Mouse (Mus musculus) midbrain, embryonic 11.5 days (tissue): Measurements from ENCODE around the gene Lfng. TPM values are rescaled to one million over a fixed set of nuclear protein-coding genes. Genes with fewer than 3 reads are reported as not detected.

Experiments
- ATAC-seq: fragments of 200-750 bp; cut with Nextera tagmentation; 2 replicates; pipeline ENCODE4 v1.8.0; 2017; ENCODE audit warnings: moderate TSS enrichment, moderate library complexity; ENCODE audit not compliant: low FRiP score
- DNase-seq: peaks from one replicate; pipeline ENCODE4 v3.0.0; 2015; ENCODE audit warnings: low spot score; ENCODE audit errors: missing footprints
- H3K27ac ChIP-seq: fragments of 300-500 bp; sonication (generic); 2 replicates; pipeline ENCODE4 v1.5.1; 2014; ENCODE audit warnings: low read depth, low read length
- H3K27me3 ChIP-seq: fragments of 300-500 bp; sonication (generic); 2 replicates; pipeline ENCODE4 v1.6.1; 2014; ENCODE audit warnings: mild to moderate bottlenecking, low read length, moderate library complexity, mixed read lengths; ENCODE audit not compliant: control insufficient read depth, insufficient read depth
- H3K36me3 ChIP-seq: fragments of 300-500 bp; sonication (generic); 2 replicates; pipeline ENCODE4 v1.6.1; 2014; ENCODE audit warnings: mild to moderate bottlenecking, low read length, moderate library complexity, mixed read lengths; ENCODE audit not compliant: control insufficient read depth, insufficient read depth
- H3K4me1 ChIP-seq: fragments of 300-500 bp; sonication (generic); 2 replicates; pipeline ENCODE4 v1.6.1; 2014; ENCODE audit warnings: low read length; ENCODE audit not compliant: control insufficient read depth, insufficient read depth
- H3K4me2 ChIP-seq: fragments of 300-500 bp; sonication (generic); 2 replicates; pipeline ENCODE4 v1.6.1; 2014; ENCODE audit warnings: mild to moderate bottlenecking, moderate library complexity
- H3K4me3 ChIP-seq: fragments of 300-500 bp; sonication (generic); 2 replicates; pipeline ENCODE4 v1.5.1; 2014; ENCODE audit warnings: low read depth, low read length
- H3K9ac ChIP-seq: fragments of 300-500 bp; sonication (generic); 2 replicates; pipeline ENCODE4 v1.6.1; 2014; ENCODE audit warnings: low read length
- H3K9me3 ChIP-seq: fragments of 300-500 bp; sonication (generic); 2 replicates; pipeline ENCODE4 v1.6.1; 2016; ENCODE audit warnings: low read length; ENCODE audit not compliant: control insufficient read depth
- WGBS: fragments of 180-500 bp; shearing (Covaris S2); extraction: QIAGEN DNeasy Blood & Tissue Kit; methylation state at CpG from one replicate; pipeline ENCODE4 v1.1.7; 2014; 5-methylcytosine and 5-hydroxymethylcytosine counted together
- polyA plus RNA-seq: library from polyadenylated mRNA; unstranded; fragments of >200 nt; fragmentation: Nextera tagmentation; extraction: Ambion mirVana; gene quantifications from 2 replicates; pipeline ENCODE4 v1.2.1, GENCODE M21; 2014

Gene Lfng
- polyA plus RNA-seq, 1 experiment from 2014 or later = 40.5 TPM

DNA sequence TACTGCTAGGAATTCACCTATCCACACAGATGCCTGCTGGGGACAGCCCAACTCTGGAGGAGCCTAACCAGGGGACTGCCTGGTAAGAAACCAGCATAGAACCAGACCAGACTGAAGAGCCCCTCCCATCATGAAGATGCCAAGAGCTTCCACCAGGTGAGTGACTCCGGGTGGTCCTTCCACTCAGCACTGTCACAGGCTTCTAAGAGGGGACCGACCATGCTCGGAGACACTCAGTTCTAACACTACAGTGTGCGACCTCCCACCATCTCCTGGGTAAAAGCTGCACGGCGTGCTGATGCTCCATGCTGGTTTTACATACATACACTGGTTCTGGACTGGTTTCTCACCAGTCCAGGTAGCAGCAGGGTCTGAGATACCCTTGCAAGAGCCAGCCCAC is 39.1 kb downstream of the Lfng start:
- H3K4me3 ChIP-seq = 0 out of 2 replicates have a peak overlapping the region, but pooled peaks have one; percentile 93
- no peaks in the 10 kb centered on the region for H3K9me3 ChIP-seq
- peak overlapping the region; percentile 100 for H3K9ac ChIP-seq
- H3K36me3 ChIP-seq = peaks cover 3% of the 10 kb centered on the region
- peak overlapping the region; percentile 98 for H3K4me2 ChIP-seq
- 83% methylated on average over 6 of the region's 6 CpGs for WGBS
- no peak for DNase-seq
- no peak for ATAC-seq
- no peak overlapping the region for H3K27ac ChIP-seq
- H3K27me3 ChIP-seq = no peaks in the 10 kb centered on the region
- H3K4me1 ChIP-seq = peaks cover 29% of the 10 kb centered on the region

DNA sequence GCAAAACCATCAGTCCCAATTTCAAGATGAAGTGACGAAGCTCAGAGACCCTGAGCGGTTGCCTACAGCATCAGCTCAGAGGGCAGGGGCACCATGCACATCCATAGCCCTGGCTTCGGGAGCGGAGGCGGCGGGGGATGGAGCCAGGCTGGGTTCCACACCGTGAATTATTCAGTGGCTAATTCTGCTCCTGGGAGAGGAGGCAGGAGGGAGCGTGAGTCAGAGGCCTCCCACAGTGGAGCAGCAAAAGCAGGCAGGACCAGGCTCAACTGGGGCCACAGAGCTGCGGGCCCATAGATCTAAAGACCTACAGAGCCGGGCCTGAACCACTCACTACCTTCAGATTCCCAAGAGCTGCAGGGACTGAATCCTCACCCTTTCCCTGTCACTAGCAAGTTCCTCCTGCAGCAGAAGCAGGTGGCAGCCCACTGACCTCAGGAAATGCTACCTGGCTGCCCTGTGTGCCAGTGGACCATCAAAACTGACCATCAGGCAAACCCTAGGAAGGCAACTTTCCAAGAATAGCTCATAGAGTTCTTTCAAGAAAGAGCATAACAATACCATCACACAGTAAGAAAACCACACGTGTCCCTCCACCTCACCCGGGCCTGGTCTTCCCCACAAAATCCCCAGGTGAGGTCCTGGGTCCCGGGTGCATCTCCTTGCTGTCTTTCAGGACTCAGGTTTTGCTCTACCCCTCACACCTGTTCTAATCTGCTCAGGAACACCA is 40.1 kb downstream of the Lfng start:
- DNase-seq = no peak
- Histone ChIP-seq H3K36me3 (peaks cover 3% of the 10 kb centered on the region), H3K9ac (peak overlapping the region; percentile 100), H3K4me1 (peaks cover 29% of the 10 kb centered on the region), H3K9me3 (no peaks in the 10 kb centered on the region), H3K27ac (no peak overlapping the region), H3K4me3 (peak overlapping the region; percentile 93), H3K4me2 (peak overlapping the region; percentile 98), H3K27me3 (no peaks in the 10 kb centered on the region)
- ATAC-seq = no peak
- WGBS = 50% methylated on average over 13 of the region's 13 CpGs

DNA sequence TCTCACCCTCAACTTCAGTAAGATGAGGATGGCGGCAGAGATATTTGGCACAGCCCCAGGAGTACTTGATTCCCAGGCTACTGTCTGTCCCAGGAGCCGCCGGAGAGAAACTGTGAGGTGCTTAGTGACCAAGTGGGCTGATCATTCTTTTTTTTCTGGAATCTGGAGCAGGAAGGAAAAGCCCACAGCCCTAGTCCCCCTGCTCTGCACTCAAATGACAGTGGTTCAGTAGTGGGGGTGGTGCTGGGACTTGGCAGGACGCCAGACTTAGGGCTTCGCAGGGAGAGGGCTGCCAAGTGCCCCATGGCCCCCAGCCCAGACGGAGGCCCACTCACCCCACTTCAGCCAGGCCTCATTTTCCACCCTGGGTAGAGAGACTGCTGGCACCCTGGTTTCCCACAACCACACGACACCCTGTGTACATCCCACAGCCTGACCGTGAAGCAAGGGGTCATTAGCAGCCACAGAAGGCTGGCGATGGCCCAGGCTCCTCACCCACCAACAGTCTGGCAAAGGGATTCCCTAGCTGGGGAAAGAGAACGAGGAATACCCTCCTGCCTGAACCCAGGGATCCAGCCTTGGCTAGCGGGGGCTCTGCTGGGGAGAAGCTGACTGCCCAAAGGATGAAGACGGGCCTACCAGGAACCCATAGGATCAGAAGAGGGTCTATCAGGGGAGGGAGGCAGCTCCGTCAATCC is 40.9 kb downstream of the Lfng start:
- no peaks in the 10 kb centered on the region for H3K9me3 ChIP-seq
- peak overlapping the region; percentile 79 for H3K27ac ChIP-seq
- peak overlapping the region; percentile 98 for H3K4me2 ChIP-seq
- H3K36me3 ChIP-seq = peaks cover 3% of the 10 kb centered on the region
- peaks cover 29% of the 10 kb centered on the region for H3K4me1 ChIP-seq
- peak overlapping the region; percentile 100 for H3K9ac ChIP-seq
- no peaks in the 10 kb centered on the region for H3K27me3 ChIP-seq
- DNase-seq (peak; percentile 93), ATAC-seq (peak; percentile 17)
- H3K4me3 ChIP-seq = peak overlapping the region; percentile 93
- WGBS = 6% methylated on average over 13 of the region's 13 CpGs

DNA sequence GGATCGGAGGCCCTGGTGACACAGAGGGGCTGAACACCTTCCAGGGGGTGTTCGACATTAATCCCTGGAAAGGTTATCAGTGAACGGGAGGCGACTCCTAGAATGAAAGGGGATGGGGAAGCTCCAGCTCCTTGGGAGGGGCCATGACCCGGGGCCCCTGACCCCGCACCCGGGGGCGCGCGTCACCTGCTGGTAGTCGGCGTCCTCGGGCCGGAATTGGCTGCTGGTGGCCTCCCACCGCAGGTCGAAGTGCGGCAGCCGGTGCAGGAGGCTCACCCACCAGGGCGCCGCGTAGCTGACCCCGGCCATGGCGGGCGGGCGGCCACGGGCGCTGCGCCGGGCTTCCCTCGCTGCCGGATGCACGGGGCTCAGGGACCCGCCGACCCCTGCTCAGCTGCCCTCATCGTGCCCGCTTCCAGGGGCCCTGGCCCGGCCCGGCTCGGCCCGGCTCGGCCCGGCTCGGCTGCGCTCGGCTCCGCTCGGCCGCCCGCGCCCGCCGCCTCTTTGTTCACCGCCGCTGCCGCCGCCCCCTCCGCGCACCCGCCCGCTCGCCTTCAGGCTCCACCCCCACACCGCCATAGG is 41.5 kb downstream of the Lfng start, which contains the start of gene Ttyh3:
Gene Ttyh3, minus strand, starts transcription at position 513 of the 582 bp plus-strand sequence.
- Histone ChIP-seq H3K9ac (peak within 1 kb of the TSS; percentile 100), H3K36me3 (peaks cover 3% of the 10 kb centered on the region), H3K4me2 (peak within 1 kb of the TSS; percentile 98), H3K27ac (peak within 1 kb of the TSS; percentile 79), H3K9me3 (no peaks in the 10 kb centered on the region), H3K27me3 (no peaks in the 10 kb centered on the region), H3K4me3 (peak within 1 kb of the TSS; percentile 93), H3K4me1 (peaks cover 29% of the 10 kb centered on the region)
- 0% methylated on average over 51 of the region's 62 CpGs for WGBS
- DNase-seq = peak; percentile 98
- peak; percentile 10; the same call in 1 of the 2 replicates for ATAC-seq

DNA sequence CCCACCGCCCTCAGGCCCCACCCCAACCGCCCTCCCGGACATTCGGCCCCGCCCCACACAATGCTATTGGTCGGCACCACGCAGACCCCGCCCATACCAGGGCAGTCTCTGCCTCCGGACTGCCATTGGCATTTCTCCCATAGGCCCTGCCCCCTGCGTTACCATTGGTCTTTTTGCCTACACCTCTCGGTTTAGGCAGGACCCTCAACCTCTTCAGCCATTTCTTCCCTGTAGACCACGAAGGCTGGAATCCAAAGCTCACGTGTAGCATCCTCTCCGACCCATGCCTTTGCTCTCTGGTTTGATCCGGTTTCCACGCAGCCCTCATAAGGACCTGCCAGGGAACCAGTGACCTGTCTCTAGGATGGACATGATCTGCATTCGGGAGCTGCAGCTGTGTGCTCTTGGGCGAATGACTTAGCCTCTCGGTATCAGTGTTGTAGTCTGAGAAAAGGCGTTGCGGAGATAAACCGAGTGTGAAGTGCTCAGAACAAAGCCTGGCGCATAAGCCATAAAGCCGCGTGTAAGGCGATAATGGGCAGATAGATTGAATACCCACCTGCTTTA is 42.1 kb downstream of the Lfng start:
- Histone ChIP-seq H3K4me3 (peak overlapping the region; percentile 93), H3K4me2 (peak overlapping the region; percentile 70), H3K27ac (no peak overlapping the region; the same call in 1 of the 2 replicates), H3K4me1 (peaks cover 29% of the 10 kb centered on the region), H3K9me3 (no peaks in the 10 kb centered on the region), H3K36me3 (peaks cover 3% of the 10 kb centered on the region), H3K27me3 (no peaks in the 10 kb centered on the region), H3K9ac (peak overlapping the region; percentile 100)
- ATAC-seq = peak; percentile 96
- 4% methylated on average over 26 of the region's 26 CpGs for WGBS
- peak; percentile 96 for DNase-seq

DNA sequence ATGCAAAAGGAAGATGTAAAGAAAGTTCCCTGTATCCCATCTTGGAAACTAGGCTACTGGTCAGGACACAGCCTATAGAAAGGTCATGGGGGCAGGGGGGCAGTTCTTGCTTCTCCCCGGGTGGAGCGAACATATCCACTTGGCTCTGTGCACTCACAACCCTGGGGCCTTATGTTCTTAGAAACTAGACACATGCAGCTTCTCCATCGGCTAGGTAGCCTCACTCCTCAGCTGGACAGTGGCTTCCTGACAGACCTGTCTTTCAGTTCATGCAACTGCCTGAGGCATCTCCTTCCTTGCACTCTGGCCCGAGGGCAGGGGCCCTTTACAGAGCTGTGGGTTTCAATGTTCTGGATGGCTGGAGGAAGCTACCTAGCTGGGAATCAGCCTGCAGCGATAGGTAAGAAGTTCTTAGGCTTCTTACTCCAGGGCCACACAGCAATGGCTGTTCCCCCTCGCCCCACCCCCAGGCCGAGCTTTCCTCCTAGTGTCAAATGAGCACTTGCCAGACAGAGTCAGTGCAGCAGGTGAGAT is 42.8 kb downstream of the Lfng start:
- WGBS = 57% methylated on average over 7 of the region's 7 CpGs
- ATAC-seq (no peak), DNase-seq (no peak)
- peaks cover 3% of the 10 kb centered on the region for H3K36me3 ChIP-seq
- H3K4me1 ChIP-seq = peaks cover 27% of the 10 kb centered on the region
- H3K9me3 ChIP-seq = no peaks in the 10 kb centered on the region
- no peak overlapping the region for H3K27ac ChIP-seq
- no peak overlapping the region for H3K4me3 ChIP-seq
- H3K4me2 ChIP-seq = peak overlapping the region; percentile 70
- H3K27me3 ChIP-seq = no peaks in the 10 kb centered on the region
- peak overlapping the region; percentile 66 for H3K9ac ChIP-seq

DNA sequence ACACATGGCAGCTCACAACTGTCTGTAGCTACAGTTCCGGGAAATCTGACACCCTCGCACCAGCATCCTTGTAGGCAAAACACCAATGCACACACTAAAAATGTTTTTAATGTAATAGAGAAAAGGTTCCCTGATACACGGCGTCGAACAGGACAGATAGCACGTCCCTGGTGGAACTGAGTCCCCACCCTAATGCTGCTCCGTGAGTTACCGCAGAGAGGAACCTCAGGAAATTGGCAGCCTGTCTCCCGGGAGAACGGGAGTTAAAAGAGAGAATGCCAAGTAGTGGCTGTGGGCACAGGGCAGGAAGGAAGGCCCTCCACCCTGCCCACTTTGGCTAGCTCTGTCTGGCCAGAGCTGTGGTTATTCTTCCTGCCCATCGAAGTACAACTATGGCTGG is 44.1 kb downstream of the Lfng start:
- WGBS = 92% methylated on average over 11 of the region's 11 CpGs
- no peak for ATAC-seq

DNA sequence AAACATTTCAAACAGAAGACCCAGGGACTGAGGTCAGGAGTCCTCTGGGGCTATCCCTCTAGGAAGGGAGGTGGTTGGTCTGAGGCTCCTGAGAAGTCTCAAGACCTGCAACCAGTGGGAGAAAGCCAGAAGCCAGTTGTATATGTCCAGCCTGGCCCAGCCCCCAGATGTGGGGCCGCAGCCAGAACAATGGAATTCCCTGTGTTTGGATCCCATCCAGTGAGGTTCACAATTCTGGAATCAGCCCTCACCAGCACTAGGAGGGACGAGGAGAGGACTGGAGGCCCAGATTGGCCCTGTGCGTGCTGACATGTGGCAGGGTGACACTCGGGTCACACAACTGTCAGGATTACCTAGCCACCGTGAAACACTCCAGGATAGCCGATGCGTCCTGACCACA is 45.5 kb downstream of the Lfng start:
- 78% methylated on average over 7 of the region's 7 CpGs for WGBS
- H3K4me1 ChIP-seq = peaks cover 9% of the 10 kb centered on the region
- ATAC-seq (no peak), DNase-seq (no peak)
- H3K36me3 ChIP-seq = no peaks in the 10 kb centered on the region
- no peak overlapping the region for H3K4me3 ChIP-seq
- H3K27me3 ChIP-seq = no peaks in the 10 kb centered on the region
- no peaks in the 10 kb centered on the region for H3K9me3 ChIP-seq
- H3K4me2 ChIP-seq = no peak overlapping the region
- H3K27ac ChIP-seq = no peak overlapping the region
- H3K9ac ChIP-seq = no peak overlapping the region

More for the DNA sequence above, 44.1 kb downstream of the Lfng start:
- Histone ChIP-seq H3K9me3 (no peaks in the 10 kb centered on the region), H3K4me3 (no peak overlapping the region), H3K36me3 (no peaks in the 10 kb centered on the region), H3K27ac (no peak overlapping the region), H3K9ac (no peak overlapping the region), H3K4me2 (no peak overlapping the region), H3K27me3 (no peaks in the 10 kb centered on the region), H3K4me1 (peaks cover 23% of the 10 kb centered on the region)
- DNase-seq = no peak
